Mouse (Mus musculus) MEL (cell line): ENCODE measurements around the gene Lpin1. TPM values are rescaled to one million over a fixed set of nuclear protein-coding genes. Genes with fewer than 3 reads are reported as not detected.

Source experiments
- DNase-seq: peaks from one replicate; pipeline ENCODE4 v3.0.0; 2011; ENCODE audit warnings: low read depth, low spot score
- H3K27ac ChIP-seq: 2 replicates; pipeline ENCODE4 v1.5.1; 2012; ENCODE audit warnings: low read depth, mild to moderate bottlenecking, control low read depth, low read length, moderate library complexity; ENCODE audit not compliant: control insufficient read depth
- H3K27me3 ChIP-seq, 2 experiments: fragments of 150-350 bp in 1 of 2; sonication (generic) in 1 of 2; 2 replicates each; pipeline ENCODE4 v1.6.1; 2012; ENCODE audit warnings: low read length in 2 of 2, mild to moderate bottlenecking in 2 of 2, improper control_type of control experiment in 1 of 2, moderate library complexity in 1 of 2; ENCODE audit not compliant: insufficient read depth in 2 of 2, control insufficient read depth in 1 of 2
- H3K36me3 ChIP-seq, 2 experiments: 2 replicates each; pipeline ENCODE4 v1.6.1; 2012 to 2014; ENCODE audit warnings: low read length in 2 of 2, improper control_type of control experiment in 1 of 2, inconsistent platforms in 1 of 2, mild to moderate bottlenecking in 1 of 2; ENCODE audit not compliant: insufficient read depth in 2 of 2, control insufficient read depth in 1 of 2
- H3K4me1 ChIP-seq, 2 experiments: fragments of 150-350 bp in 1 of 2; sonication (generic) in 1 of 2; 2 replicates each; pipeline ENCODE4 v1.6.1; 2012; ENCODE audit warnings: low read length in 2 of 2, improper control_type of control experiment in 1 of 2, mild to moderate bottlenecking in 1 of 2; ENCODE audit not compliant: insufficient read depth in 2 of 2, control insufficient read depth in 1 of 2
- H3K4me3 ChIP-seq, 2 experiments: fragments of 150-350 bp in 1 of 2; sonication (generic) in 1 of 2; 2 replicates each; pipeline ENCODE4 v1.5.1; 2012; ENCODE audit warnings: low read depth in 2 of 2, low read length in 2 of 2, mild to moderate bottlenecking in 2 of 2, moderate library complexity in 2 of 2, control low read depth in 1 of 2, improper control_type of control experiment in 1 of 2; ENCODE audit not compliant: control insufficient read depth in 1 of 2, insufficient read depth in 1 of 2
- H3K79me2 ChIP-seq: 2 replicates; pipeline ENCODE4 v1.6.1; 2012; ENCODE audit warnings: mild to moderate bottlenecking, low read length, moderate library complexity; ENCODE audit not compliant: control insufficient read depth, poor library complexity, insufficient read depth
- H3K9ac ChIP-seq: 2 replicates; pipeline ENCODE4 v1.6.1; 2012; ENCODE audit warnings: low read depth, mild to moderate bottlenecking, control low read depth, low read length, moderate library complexity; ENCODE audit not compliant: control insufficient read depth, poor library complexity, severe bottlenecking
- H3K9me3 ChIP-seq: fragments of 150-350 bp; sonication (generic); replicated peaks from 2 replicates; pipeline ENCODE4 v1.6.1; 2012; ENCODE audit warnings: mild to moderate bottlenecking, low read length, improper control_type of control experiment, moderate library complexity; ENCODE audit not compliant: insufficient read depth
- BHLHE40 ChIP-seq: IDR thresholded peaks from 2 replicates; pipeline ENCODE4 v1.6.1; 2012; ENCODE audit warnings: low read depth, mild to moderate bottlenecking, inconsistent platforms, low read length, improper control_type of control experiment, borderline replicate concordance
- MAX ChIP-seq: IDR thresholded peaks from 2 replicates; pipeline ENCODE4 v1.6.1; 2011; ENCODE audit warnings: low read length, improper control_type of control experiment
- MYB ChIP-seq: IDR thresholded peaks from 2 replicates; pipeline ENCODE4 v1.6.1; 2011; ENCODE audit warnings: mild to moderate bottlenecking, low read depth, low read length, improper control_type of control experiment
- POLR2AphosphoS5 ChIP-seq: IDR thresholded peaks from 2 replicates; pipeline ENCODE4 v1.6.1; 2012; ENCODE audit warnings: low read depth, borderline replicate concordance, mild to moderate bottlenecking, inconsistent platforms, low read length, moderate library complexity, mixed read lengths
- USF1 ChIP-seq: IDR thresholded peaks from 2 replicates; pipeline ENCODE4 v1.6.1; 2014; ENCODE audit warnings: low read depth, mild to moderate bottlenecking, inconsistent platforms, low read length, improper control_type of control experiment, moderate library complexity
- ZMIZ1 ChIP-seq: IDR thresholded peaks from 2 replicates; pipeline ENCODE4 v1.6.1; 2012; ENCODE audit warnings: low read depth, mild to moderate bottlenecking, inconsistent platforms, low read length, improper control_type of control experiment, moderate library complexity
- ZNF384 ChIP-seq: IDR thresholded peaks from 2 replicates; pipeline ENCODE4 v1.6.1; 2012; ENCODE audit warnings: low read depth, mild to moderate bottlenecking, inconsistent platforms, low read length, improper control_type of control experiment
- polyA plus RNA-seq, 2 experiments: library from polyadenylated mRNA; stranded (reverse) in 1 of 2; unstranded in 1 of 2; fragments of >175 nt in 1 of 2; fragments of >200 nt in 1 of 2; gene quantifications; 2 replicates each; pipeline versions ENCODE4 v1.2.1 to v1.2.4; 2012; ENCODE audit warnings: low replicate concordance in 2 of 2, low read depth in 1 of 2; ENCODE audit not compliant: insufficient read length in 2 of 2, insufficient read depth in 1 of 2, missing spikeins in 1 of 2
- total RNA-seq: library from RNA; depleted of rRNA; stranded (reverse); fragments of 300-350 nt; gene quantifications from 2 replicates; pipeline ENCODE4 v1.2.3, GENCODE M21; 2012; rRNA removed

The Lpin1 gene
- total and polyA plus RNA-seq, 3 experiments = 1.2 to 3.9 TPM; not detected in 1

- Histone ChIP-seq H3K79me2 (no peaks in the 10 kb centered on the region), H3K4me3 (no peak overlapping the region), H3K9me3 (no peaks in the 10 kb centered on the region), H3K4me1 (no peaks in the 10 kb centered on the region), H3K9ac (no peak overlapping the region), H3K27ac (no peak overlapping the region), H3K36me3 (no peaks in the 10 kb centered on the region), H3K27me3 (peaks cover 0 to 3% of the 10 kb centered on the region in 2 experiments; a peak in 1 of 4 replicates)
- DNase-seq = no peak
- TF ChIP-seq USF1 (no peak), POLR2AphosphoS5 (no peak), MYB (no peak), ZMIZ1 (no peak), BHLHE40 (no peak), MAX (no peak), ZNF384 (no peak)
These were observed 123.3 kb downstream of the Lpin1 start for GRCm38 (mm10) chr12:16487453-16487852.

Other genes with a start within 250 kb of the Lpin1 start
- not detected in 2 replicates for gene Ntsr2, start 42.4 kb upstream of the Lpin1 start, total RNA-seq
- not detected for gene Ntsr2, start 42.4 kb upstream of the Lpin1 start, polyA plus RNA-seq
- gene Greb1, start 189.9 kb upstream of the Lpin1 start, total RNA-seq = not detected in 2 replicates
- not detected for gene Greb1, start 189.9 kb upstream of the Lpin1 start, polyA plus RNA-seq
- gene E2f6, start 200.0 kb upstream of the Lpin1 start, total RNA-seq = 28.5 and 35.4 TPM in 2 replicates
- 10 to 100 TPM in 1 of 2 experiments, not detected in 1; 67.0 TPM for gene E2f6, start 200.0 kb upstream of the Lpin1 start, polyA plus RNA-seq